Mouse (Mus musculus): ENCODE measurements around the gene Cnnm4. TPM values are rescaled to one million over a fixed set of nuclear protein-coding genes. Genes with fewer than 3 reads are reported as not detected.

Gene Cnnm4
- total and polyA plus RNA-seq, 3 experiments, result 7.8 to 8.5 TPM; not detected in 1

DNA sequence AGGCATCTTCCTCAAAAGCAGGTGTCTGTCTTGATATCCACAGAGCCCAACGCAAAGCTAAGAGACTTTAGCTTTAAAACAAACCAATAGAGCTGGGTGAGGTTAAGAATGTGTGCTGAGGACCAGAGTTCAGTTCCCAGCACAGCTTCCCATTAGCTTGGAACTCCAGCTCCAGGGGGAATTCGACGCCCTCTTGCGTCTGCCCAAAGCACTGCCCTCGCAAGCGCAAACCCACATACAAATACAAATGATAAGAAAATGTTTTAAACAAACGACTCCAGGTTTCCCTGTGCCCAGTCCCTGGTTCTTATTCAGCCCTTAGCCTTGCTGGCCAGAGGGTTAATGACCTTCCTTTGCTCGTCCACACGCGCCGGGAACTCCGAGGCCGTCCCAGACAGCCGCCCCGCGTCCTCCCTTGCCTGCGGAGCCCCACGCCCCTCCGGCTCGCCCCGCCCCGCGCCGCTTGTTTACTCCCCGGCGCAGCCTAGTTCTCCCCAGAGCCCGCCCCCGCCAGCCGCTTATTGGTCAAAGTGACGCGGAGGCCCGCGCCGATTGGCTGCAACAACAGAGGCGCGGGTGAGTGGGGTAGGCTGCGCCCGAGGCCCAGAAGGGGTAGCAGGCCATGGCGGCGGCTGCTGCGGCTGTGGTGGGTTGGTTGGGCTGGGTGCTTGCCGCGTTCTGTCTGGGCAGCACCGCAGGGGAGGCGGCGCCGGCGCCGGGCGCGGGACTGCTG is 40.0 kb downstream of the Cnnm4 start, which contains the start of gene Cnnm3:
Gene Cnnm3 (plus strand): TSS at position 579 of the 733 bp plus-strand sequence.
- Histone ChIP-seq H3K27me3 (ENCODE audit: control insufficient read depth in 1 of 2, insufficient read depth in 2 of 2, low read length in 2 of 2) (no peaks in the 10 kb centered on the region), H3K4me1 (ENCODE audit: control insufficient read depth in 1 of 2, insufficient read depth in 2 of 2, low read length in 2 of 2) (peaks cover 2 to 9% of the 10 kb centered on the region in 2 experiments), H3K79me2 (ENCODE audit: control insufficient read depth, insufficient read depth, low read length, poor library complexity) (peaks cover 8% of the 10 kb centered on the region), H3K9ac (ENCODE audit: control insufficient read depth, low read depth, low read length, poor library complexity, severe bottlenecking) (peak within 1 kb of the TSS; percentile 79), H3K36me3 (ENCODE audit: control insufficient read depth in 1 of 2, insufficient read depth in 2 of 2, low read length in 2 of 2) (peaks cover 0 to 3% of the 10 kb centered on the region in 2 experiments; a peak in 2 of 4 replicates), H3K9me3 (replicated peaks; ENCODE audit: insufficient read depth, low read length) (no peaks in the 10 kb centered on the region), H3K27ac (ENCODE audit: control insufficient read depth, low read depth, low read length) (peak within 1 kb of the TSS; percentile 53), H3K4me3 (ENCODE audit: control insufficient read depth in 1 of 2, insufficient read depth in 1 of 2, low read depth in 2 of 2, low read length in 2 of 2) (peak within 1 kb of the TSS; percentile 82 to 89)
- DNase-seq (ENCODE audit: low read depth, low spot score), result peak; percentile 98
- TF ChIP-seq HCFC1 (IDR thresholded peaks at IDR 0.05; ENCODE audit: low read depth, low read length) (peak; percentile 86), E2F4 (IDR thresholded peaks at IDR 0.05; ENCODE audit: borderline replicate concordance, low read depth, low read length) (no peak), TBP (IDR thresholded peaks at IDR 0.05; ENCODE audit: low read depth, low read length) (0 out of 2 replicates have a peak, but pooled peaks have one; percentile 17), USF1 (IDR thresholded peaks at IDR 0.05; ENCODE audit: low read depth, low read length) (no peak), POLR2A (IDR thresholded peaks at IDR 0.05; ENCODE audit: control insufficient read depth in 1 of 2, insufficient read depth in 1 of 2, low read depth in 1 of 2, low read length in 2 of 2, poor library complexity in 1 of 2) (peak; percentile 70 to 87; a peak in 3 of 4 replicates), MYB (IDR thresholded peaks at IDR 0.05; ENCODE audit: low read depth, low read length) (no peak), GABPA (IDR thresholded peaks at IDR 0.05; ENCODE audit: low read depth, low read length) (no peak), SMC3 (IDR thresholded peaks at IDR 0.05; ENCODE audit: low read depth, low read length) (peak; percentile 59), TCF12 (IDR thresholded peaks at IDR 0.05; ENCODE audit: low read depth, low read length) (peak; percentile 52), GATA1 (IDR thresholded peaks at IDR 0.05; ENCODE audit: low read depth, low read length) (no peak), USF2 (IDR thresholded peaks at IDR 0.05; ENCODE audit: borderline replicate concordance in 1 of 2, insufficient read depth in 1 of 2, low read depth in 1 of 2, low read length in 2 of 2) (no peak), RAD21 (IDR thresholded peaks at IDR 0.05; ENCODE audit: low read depth, low read length) (peak; percentile 50), CTCF (IDR thresholded peaks at IDR 0.05 in 2 of 3, conservative IDR thresholded peaks at IDR 0.05 in 1 of 3; ENCODE audit: control insufficient read depth in 1 of 3, insufficient read depth in 1 of 3, low read depth in 2 of 3, low read length in 3 of 3, poor library complexity in 1 of 3, severe bottlenecking in 1 of 3) (peak; percentile 69 to 76 (median 71)), ZKSCAN1 (IDR thresholded peaks at IDR 0.05; ENCODE audit: low read depth, low read length) (no peak), NRF1 (IDR thresholded peaks at IDR 0.05; ENCODE audit: insufficient read depth, low read depth, low read length, poor library complexity, severe bottlenecking) (peak; percentile 47; the same call in 1 of the 2 replicates), KAT2A (conservative IDR thresholded peaks at IDR 0.05; ENCODE audit: low read depth, low read length) (peak; percentile 64; the same call in 1 of the 2 replicates), MXI1 (IDR thresholded peaks at IDR 0.05; ENCODE audit: low read depth, low read length) (peak; percentile 54; the same call in 1 of the 2 replicates), CHD2 (IDR thresholded peaks at IDR 0.05; ENCODE audit: low read length) (peak; percentile 73), ZC3H11A (IDR thresholded peaks at IDR 0.05; ENCODE audit: low read depth, low read length) (no peak; the same call in 1 of the 2 replicates), MAX (IDR thresholded peaks at IDR 0.05; ENCODE audit: low read length) (no peak), ELF1 (IDR thresholded peaks at IDR 0.05; ENCODE audit: low read depth, low read length) (peak; percentile 51; the same call in 1 of the 2 replicates), RCOR1 (IDR thresholded peaks at IDR 0.05; ENCODE audit: low read depth, low read length) (no peak), MAFK (IDR thresholded peaks at IDR 0.05; ENCODE audit: borderline replicate concordance, low read depth, low read length) (no peak), NELFE (IDR thresholded peaks at IDR 0.05; ENCODE audit: low read depth, low read length) (peak; percentile 57; the same call in 1 of the 2 replicates), MEF2A (IDR thresholded peaks at IDR 0.05; ENCODE audit: extremely low read depth, insufficient replicate concordance, low read depth, low read length, poor library complexity, severe bottlenecking) (no peak), ZMIZ1 (IDR thresholded peaks at IDR 0.05; ENCODE audit: low read depth, low read length) (no peak), MYC (IDR thresholded peaks at IDR 0.05; ENCODE audit: low read depth, low read length) (0 out of 2 replicates have a peak, but pooled peaks have one; percentile 17), MAZ (IDR thresholded peaks at IDR 0.05; ENCODE audit: low read depth, low read length) (peak; percentile 74; the same call in 1 of the 2 replicates), SIN3A (IDR thresholded peaks at IDR 0.05; ENCODE audit: low read length) (peak; percentile 90)
